Mouse (Mus musculus) embryonic facial prominence, embryonic 14.5 days (tissue): Measurements from ENCODE around the gene Selenow. TPM values are rescaled to one million over a fixed set of nuclear protein-coding genes. Genes with fewer than 3 reads are reported as not detected.

Experiments
- ATAC-seq: fragments of 200-750 bp; cut with Nextera tagmentation; 2 replicates; pipeline ENCODE4 v1.8.0; 2017; ENCODE audit warnings: low read depth, moderate number of reproducible peaks, moderate TSS enrichment
- DNase-seq: peaks from one replicate; pipeline ENCODE4 v3.0.0-alpha.2; 2015; ENCODE audit warnings: low spot score
- H3K27ac ChIP-seq: fragments of 300-500 bp; sonication (generic); replicated peaks from 2 replicates; pipeline ENCODE4 v1.5.1; 2014; ENCODE audit warnings: low read depth, mild to moderate bottlenecking, low read length, moderate library complexity
- H3K27me3 ChIP-seq: fragments of 300-500 bp; sonication (generic); replicated peaks from 2 replicates; pipeline ENCODE4 v1.6.1; 2014; ENCODE audit warnings: low read length; ENCODE audit not compliant: control insufficient read depth, insufficient read depth
- H3K36me3 ChIP-seq: fragments of 300-500 bp; sonication (generic); 2 replicates; pipeline ENCODE4 v1.6.1; 2014; ENCODE audit warnings: low read length, mixed read lengths; ENCODE audit not compliant: control insufficient read depth, insufficient read depth
- H3K4me1 ChIP-seq: fragments of 300-500 bp; sonication (generic); 2 replicates; pipeline ENCODE4 v1.6.1; 2014; ENCODE audit warnings: antibody characterized with exemption, low read length; ENCODE audit not compliant: control insufficient read depth, insufficient read depth
- H3K4me2 ChIP-seq: fragments of 300-500 bp; sonication (generic); 2 replicates; pipeline ENCODE4 v1.6.1; 2014; ENCODE audit warnings: low read depth, mild to moderate bottlenecking, low read length, moderate library complexity, mixed read lengths
- H3K4me3 ChIP-seq: fragments of 300-500 bp; sonication (generic); 2 replicates; pipeline ENCODE4 v1.5.1; 2014; ENCODE audit warnings: low read depth, mild to moderate bottlenecking, low read length
- H3K9ac ChIP-seq: fragments of 300-500 bp; sonication (generic); 2 replicates; pipeline ENCODE4 v1.6.1; 2014; ENCODE audit warnings: low read depth, mild to moderate bottlenecking, low read length, moderate library complexity, mixed read lengths
- H3K9me3 ChIP-seq: fragments of 300-500 bp; sonication (generic); 2 replicates; pipeline ENCODE4 v1.6.1; 2016; ENCODE audit warnings: low read length; ENCODE audit not compliant: control insufficient read depth
- WGBS: fragments of 180-500 bp; shearing (Covaris S2); extraction: QIAGEN DNeasy Blood & Tissue Kit; methylation state at CpG from one replicate; pipeline ENCODE4 v1.1.7; 2014; 5-methylcytosine and 5-hydroxymethylcytosine counted together
- polyA plus RNA-seq: library from polyadenylated mRNA; unstranded; fragments of >200 nt; fragmentation: Nextera tagmentation; extraction: Ambion mirVana; gene quantifications from 2 replicates; pipeline ENCODE4 v1.2.1, GENCODE M21; 2014

Gene Selenow
- polyA plus RNA-seq, 1 experiment from 2014 or later = 1,004 TPM

DNA sequence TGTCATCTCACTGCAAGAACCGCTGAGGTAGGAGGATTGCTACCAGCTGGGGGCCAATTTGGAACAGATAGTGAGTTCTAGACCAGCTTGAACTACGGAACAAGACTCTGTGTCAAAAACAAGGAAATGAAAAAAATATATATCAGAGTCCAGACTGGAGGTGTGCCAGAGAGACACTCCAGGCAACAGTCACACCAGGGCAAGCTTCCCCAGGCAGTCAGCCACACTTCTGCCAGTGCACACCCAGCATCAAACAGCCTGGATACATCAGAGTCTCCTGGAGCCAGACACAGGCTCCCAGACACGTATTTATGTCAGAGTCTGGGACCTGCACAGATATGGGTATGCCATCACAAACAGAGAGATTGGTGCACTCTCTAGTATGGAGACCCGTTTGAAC, 39.0 kb upstream of the Selenow start:
- no peak overlapping the region for H3K4me2 ChIP-seq
- H3K27ac ChIP-seq = peak overlapping the region; percentile 89; the same call in 1 of the 2 replicates
- ATAC-seq = no peak
- H3K36me3 ChIP-seq = peaks cover 47% of the 10 kb centered on the region
- H3K27me3 ChIP-seq = no peaks in the 10 kb centered on the region
- no peak for DNase-seq
- H3K4me1 ChIP-seq = peaks cover 37% of the 10 kb centered on the region
- 45% methylated on average over 4 of the region's 4 CpGs for WGBS
- H3K4me3 ChIP-seq = no peak overlapping the region
- no peak overlapping the region for H3K9ac ChIP-seq
- no peaks in the 10 kb centered on the region for H3K9me3 ChIP-seq

- Histone ChIP-seq H3K4me2 (no peak overlapping the region), H3K4me1 (peaks cover 37% of the 10 kb centered on the region), H3K4me3 (no peak overlapping the region), H3K9ac (no peak overlapping the region), H3K9me3 (no peaks in the 10 kb centered on the region), H3K27me3 (no peaks in the 10 kb centered on the region), H3K27ac (no peak overlapping the region), H3K36me3 (peaks cover 50% of the 10 kb centered on the region)
- no peak for ATAC-seq
- 31% methylated on average over 4 of the region's 4 CpGs for WGBS
- DNase-seq = no peak
These were observed 38.5 kb upstream of the Selenow start for GRCm38 (mm10) chr7:15960691-15961090.

- ATAC-seq (no peak), DNase-seq (no peak)
- Histone ChIP-seq H3K4me1 (peaks cover 8% of the 10 kb centered on the region), H3K36me3 (peaks cover 87% of the 10 kb centered on the region), H3K4me3 (no peak overlapping the region), H3K9ac (no peak overlapping the region), H3K27ac (peak overlapping the region; percentile 44; the same call in 1 of the 2 replicates), H3K9me3 (0 out of 2 replicates have a peak, but pooled peaks cover 4% of the 10 kb centered on the region), H3K4me2 (no peak overlapping the region), H3K27me3 (no peaks in the 10 kb centered on the region)
- WGBS = 66% methylated on average over 5 of the region's 5 CpGs
These were observed 33.9 kb upstream of the Selenow start for GRCm38 (mm10) chr7:15956143-15956542.

GRCm38 (mm10) chr7:15955509-15955908, 33.3 kb upstream of the Selenow start:
- Histone ChIP-seq H3K36me3 (peaks cover 90% of the 10 kb centered on the region), H3K4me1 (peaks cover 5% of the 10 kb centered on the region; the same call in 1 of the 2 replicates), H3K9ac (no peak overlapping the region), H3K9me3 (0 out of 2 replicates have a peak, but pooled peaks cover 4% of the 10 kb centered on the region), H3K27ac (peak overlapping the region; percentile 44; the same call in 1 of the 2 replicates), H3K4me2 (peak overlapping the region; percentile 31), H3K4me3 (no peak overlapping the region), H3K27me3 (no peaks in the 10 kb centered on the region)
- no peak for ATAC-seq
- 16% methylated on average over 5 of the region's 7 CpGs for WGBS
- no peak for DNase-seq

DNA sequence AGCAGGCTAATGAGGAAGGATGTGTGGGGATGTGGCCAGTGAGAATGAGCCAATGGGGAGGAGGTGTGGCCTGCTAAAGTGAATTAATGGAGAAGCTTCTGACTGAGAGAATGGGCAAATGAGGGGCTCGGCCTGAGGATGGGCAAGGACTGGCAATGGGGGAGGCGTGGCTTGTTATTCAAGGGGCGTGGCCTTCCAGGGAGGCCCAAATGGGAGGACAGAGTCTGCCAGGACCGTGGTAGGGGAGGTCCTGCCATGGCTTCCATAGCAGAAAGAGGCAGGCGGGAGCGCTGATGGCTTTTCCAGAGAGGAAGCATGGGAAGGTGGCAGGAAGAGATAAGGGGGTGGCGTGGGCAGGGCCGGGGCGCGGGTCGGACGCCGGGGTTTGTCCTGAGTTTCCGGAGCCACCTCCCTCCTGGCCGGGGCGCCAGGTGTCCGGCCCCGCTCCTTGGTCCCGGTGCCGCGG, 32.8 kb upstream of the Selenow start:
- H3K27me3 ChIP-seq = no peaks in the 10 kb centered on the region
- peak overlapping the region; percentile 31 for H3K4me2 ChIP-seq
- H3K4me1 ChIP-seq = peaks cover 5% of the 10 kb centered on the region; the same call in 1 of the 2 replicates
- H3K9ac ChIP-seq = no peak overlapping the region
- no peak overlapping the region for H3K4me3 ChIP-seq
- peaks cover 91% of the 10 kb centered on the region for H3K36me3 ChIP-seq
- ATAC-seq (no peak), DNase-seq (peak; percentile 57)
- WGBS = 18% methylated on average over 21 of the region's 21 CpGs
- H3K9me3 ChIP-seq = 0 out of 2 replicates have a peak, but pooled peaks cover 4% of the 10 kb centered on the region
- no peak overlapping the region for H3K27ac ChIP-seq

- WGBS = 80% methylated on average over 7 of the region's 7 CpGs
- no peak overlapping the region; the same call in 1 of the 2 replicates for H3K27ac ChIP-seq
- H3K27me3 ChIP-seq = no peaks in the 10 kb centered on the region
- no peak for DNase-seq
- no peak for ATAC-seq
- 0 out of 2 replicates have a peak, but pooled peaks cover 4% of the 10 kb centered on the region for H3K9me3 ChIP-seq
- peaks cover 5% of the 10 kb centered on the region; the same call in 1 of the 2 replicates for H3K4me1 ChIP-seq
- no peak overlapping the region for H3K4me3 ChIP-seq
- H3K9ac ChIP-seq = no peak overlapping the region
- H3K4me2 ChIP-seq = no peak overlapping the region; the same call in 1 of the 2 replicates
- peaks cover 91% of the 10 kb centered on the region for H3K36me3 ChIP-seq
These were observed 32.2 kb upstream of the Selenow start for GRCm38 (mm10) chr7:15954436-15954835.

GRCm38 (mm10) chr7:15953307-15954074, 31.3 kb upstream of the Selenow start:
- no peak for DNase-seq

DNA sequence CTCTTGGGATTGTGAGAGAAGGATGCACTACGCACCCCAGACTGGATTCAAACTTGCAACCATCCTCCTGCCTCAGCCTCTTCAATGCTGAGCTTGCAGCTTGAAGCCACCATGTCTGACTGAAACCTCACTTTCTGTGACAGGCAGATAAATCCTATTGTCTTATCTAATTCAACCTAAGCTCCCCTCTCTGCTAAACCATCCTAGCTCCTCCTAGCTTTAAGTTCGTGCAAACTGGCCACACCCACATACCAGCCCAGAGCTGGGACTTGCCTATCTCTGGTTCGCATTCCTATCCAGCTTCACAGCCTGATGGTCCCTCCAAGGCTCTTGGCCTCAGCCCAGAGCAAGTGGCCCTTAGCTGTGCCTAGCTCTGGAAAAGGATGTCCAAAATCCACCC, 30.2 kb upstream of the Selenow start:
- no peak overlapping the region for H3K27ac ChIP-seq
- no peak for ATAC-seq
- WGBS = 74% methylated on average over 3 of the region's 3 CpGs
- H3K4me2 ChIP-seq = no peak overlapping the region
- H3K27me3 ChIP-seq = no peaks in the 10 kb centered on the region
- H3K4me1 ChIP-seq = peaks cover 5% of the 10 kb centered on the region
- H3K36me3 ChIP-seq = peaks cover 75% of the 10 kb centered on the region
- no peak overlapping the region for H3K4me3 ChIP-seq
- H3K9me3 ChIP-seq = 0 out of 2 replicates have a peak, but pooled peaks cover 4% of the 10 kb centered on the region
- no peak for DNase-seq
- no peak overlapping the region for H3K9ac ChIP-seq

More at GRCm38 (mm10) chr7:15953307-15954074, 31.3 kb upstream of the Selenow start:
- no peak overlapping the region for H3K4me2 ChIP-seq
- no peak overlapping the region for H3K9ac ChIP-seq
- peaks cover 5% of the 10 kb centered on the region for H3K4me1 ChIP-seq
- H3K27me3 ChIP-seq = no peaks in the 10 kb centered on the region
- 0 out of 2 replicates have a peak, but pooled peaks cover 4% of the 10 kb centered on the region for H3K9me3 ChIP-seq
- WGBS = 84% methylated on average over 13 of the region's 13 CpGs
- peaks cover 85% of the 10 kb centered on the region for H3K36me3 ChIP-seq
- no peak overlapping the region for H3K27ac ChIP-seq
- no peak overlapping the region for H3K4me3 ChIP-seq
- ATAC-seq = no peak
